Mouse (Mus musculus): ENCODE measurements at regions not wholly inside any gene's neighbourhood (a gene's known extent, or its start where the extent isn't known, plus 50 kb on each side); places are given as distances from the start of the nearest gene placed in this dataset.
A peak's percentile ranks its signal among the peaks of the same experiment; 100 is the strongest.

DNA sequence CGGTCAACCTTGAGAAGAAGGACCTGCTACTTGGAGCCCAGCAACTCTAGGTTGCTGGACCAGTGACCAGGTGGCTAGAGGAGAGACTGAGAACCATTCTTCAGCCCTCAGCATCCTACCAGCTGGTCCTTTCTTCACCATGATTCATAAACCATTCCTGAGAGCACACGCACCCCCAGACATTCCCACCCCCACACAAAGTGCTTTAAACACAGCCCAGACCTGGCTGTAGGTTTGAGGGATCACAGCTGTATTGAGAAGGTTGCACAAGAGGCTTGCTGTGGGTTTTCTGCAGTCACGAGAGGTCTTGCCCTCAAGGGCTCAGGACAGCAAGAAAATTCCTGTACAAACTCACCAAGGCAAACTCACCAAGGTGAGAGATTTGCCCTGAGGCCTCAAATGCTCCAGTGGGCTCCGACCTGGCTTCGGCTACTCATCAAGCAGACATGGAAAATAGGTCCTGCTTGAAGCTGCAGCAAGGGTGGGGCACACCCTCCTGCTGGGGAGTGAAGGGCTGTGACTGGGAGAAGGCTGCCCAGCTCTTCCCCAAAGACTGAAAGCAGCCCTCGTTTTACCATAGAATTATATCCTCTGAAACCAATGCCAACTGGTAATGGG, 161.9 kb upstream of the Lnx1 start:
- Histone ChIP-seq H3K4me3 (ENCODE audit: insufficient read depth, low read depth, low read length) (no peak overlapping the region), H3K36me3 (ENCODE audit: control insufficient read depth, insufficient read depth, low read length) (no peaks in the 10 kb centered on the region), H3K27me3 (replicated peaks; ENCODE audit: control insufficient read depth, insufficient read depth, low read length) (no peaks in the 10 kb centered on the region), H3K4me1 (ENCODE audit: control insufficient read depth, insufficient read depth, low read length) (no peaks in the 10 kb centered on the region), H3K27ac (ENCODE audit: insufficient read depth, low read depth, low read length) (no peak overlapping the region)
- WGBS: 58% methylated on average over 6 of the region's 6 CpGs
- DNase-seq: peak; percentile 46
- TF ChIP-seq CTCF (conservative IDR thresholded peaks at IDR 0.05; ENCODE audit: insufficient read depth, insufficient read length, low read depth, low read length) (no peak), POLR2A (IDR thresholded peaks at IDR 0.05; ENCODE audit: low read depth, low read length) (no peak)

GRCm38 (mm10) chr5:74861297-74861696, 158.6 kb upstream of the Lnx1 start:
- Histone ChIP-seq H3K27me3 (replicated peaks; ENCODE audit: control insufficient read depth, insufficient read depth, low read length) (no peaks in the 10 kb centered on the region), H3K27ac (ENCODE audit: insufficient read depth, low read depth, low read length) (no peak overlapping the region), H3K4me3 (ENCODE audit: insufficient read depth, low read depth, low read length) (no peak overlapping the region), H3K36me3 (ENCODE audit: control insufficient read depth, insufficient read depth, low read length) (no peaks in the 10 kb centered on the region), H3K4me1 (ENCODE audit: control insufficient read depth, insufficient read depth, low read length) (no peaks in the 10 kb centered on the region)
- TF ChIP-seq CTCF (conservative IDR thresholded peaks at IDR 0.05; ENCODE audit: insufficient read depth, insufficient read length, low read depth, low read length) (no peak), POLR2A (IDR thresholded peaks at IDR 0.05; ENCODE audit: low read depth, low read length) (no peak)
- 50% methylated on average over 2 of the region's 2 CpGs for WGBS
- peak; percentile 25 for DNase-seq

- WGBS: 59% methylated on average over 5 of the region's 5 CpGs
- Histone ChIP-seq H3K27me3 (replicated peaks; ENCODE audit: control insufficient read depth, insufficient read depth, low read length) (no peaks in the 10 kb centered on the region), H3K27ac (ENCODE audit: insufficient read depth, low read depth, low read length) (no peak overlapping the region), H3K36me3 (ENCODE audit: control insufficient read depth, insufficient read depth, low read length) (no peaks in the 10 kb centered on the region), H3K4me3 (ENCODE audit: insufficient read depth, low read depth, low read length) (no peak overlapping the region), H3K4me1 (ENCODE audit: control insufficient read depth, insufficient read depth, low read length) (no peaks in the 10 kb centered on the region)
- no peak for TF ChIP-seq POLR2A (IDR thresholded peaks at IDR 0.05; ENCODE audit: low read depth, low read length)
- no peak for TF ChIP-seq CTCF (conservative IDR thresholded peaks at IDR 0.05; ENCODE audit: insufficient read depth, insufficient read length, low read depth, low read length)
- DNase-seq: no peak
These were observed 155.1 kb upstream of the Lnx1 start for GRCm38 (mm10) chr5:74857861-74858260.

GRCm38 (mm10) chr5:74857161-74857560, 154.4 kb upstream of the Lnx1 start:
- WGBS: 86% methylated on average over 11 of the region's 11 CpGs
- TF ChIP-seq POLR2A (IDR thresholded peaks at IDR 0.05; ENCODE audit: low read depth, low read length) (no peak), CTCF (conservative IDR thresholded peaks at IDR 0.05; ENCODE audit: insufficient read depth, insufficient read length, low read depth, low read length) (no peak)
- no peak overlapping the region for H3K27ac ChIP-seq (ENCODE audit: insufficient read depth, low read depth, low read length)
- DNase-seq: no peak
- H3K36me3 ChIP-seq (ENCODE audit: control insufficient read depth, insufficient read depth, low read length): no peaks in the 10 kb centered on the region
- no peaks in the 10 kb centered on the region for H3K4me1 ChIP-seq (ENCODE audit: control insufficient read depth, insufficient read depth, low read length)
- no peaks in the 10 kb centered on the region for H3K27me3 ChIP-seq (replicated peaks; ENCODE audit: control insufficient read depth, insufficient read depth, low read length)
- H3K4me3 ChIP-seq (ENCODE audit: insufficient read depth, low read depth, low read length): no peak overlapping the region

DNA sequence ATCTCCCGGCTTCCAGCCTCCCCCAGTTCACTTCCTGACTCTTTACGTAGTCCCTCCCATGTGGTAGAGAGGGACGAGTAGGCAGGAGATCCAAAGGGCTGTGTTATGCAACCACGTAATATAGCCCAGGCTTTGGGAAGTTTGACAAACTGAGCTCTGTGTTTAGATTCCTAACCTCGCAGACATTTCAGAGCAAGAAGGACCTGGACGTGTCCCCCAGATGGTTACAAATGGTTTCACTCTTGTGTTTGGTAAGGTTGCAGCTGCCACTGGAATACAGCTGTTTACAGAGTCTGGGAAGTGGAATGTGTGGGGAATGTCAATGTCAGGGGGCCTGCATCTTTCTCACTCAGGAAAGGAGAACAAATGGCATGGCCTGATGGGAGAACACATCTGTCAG, 145.1 kb upstream of the Lnx1 start:
- no peak for DNase-seq
- TF ChIP-seq CTCF (conservative IDR thresholded peaks at IDR 0.05; ENCODE audit: insufficient read depth, insufficient read length, low read depth, low read length) (no peak), POLR2A (IDR thresholded peaks at IDR 0.05; ENCODE audit: low read depth, low read length) (no peak)
- Histone ChIP-seq H3K27me3 (replicated peaks; ENCODE audit: control insufficient read depth, insufficient read depth, low read length) (no peaks in the 10 kb centered on the region), H3K36me3 (ENCODE audit: control insufficient read depth, insufficient read depth, low read length) (no peaks in the 10 kb centered on the region), H3K4me1 (ENCODE audit: control insufficient read depth, insufficient read depth, low read length) (no peaks in the 10 kb centered on the region), H3K4me3 (ENCODE audit: insufficient read depth, low read depth, low read length) (no peak overlapping the region), H3K27ac (ENCODE audit: insufficient read depth, low read depth, low read length) (no peak overlapping the region)
- WGBS: 63% methylated on average over 6 of the region's 6 CpGs

DNA sequence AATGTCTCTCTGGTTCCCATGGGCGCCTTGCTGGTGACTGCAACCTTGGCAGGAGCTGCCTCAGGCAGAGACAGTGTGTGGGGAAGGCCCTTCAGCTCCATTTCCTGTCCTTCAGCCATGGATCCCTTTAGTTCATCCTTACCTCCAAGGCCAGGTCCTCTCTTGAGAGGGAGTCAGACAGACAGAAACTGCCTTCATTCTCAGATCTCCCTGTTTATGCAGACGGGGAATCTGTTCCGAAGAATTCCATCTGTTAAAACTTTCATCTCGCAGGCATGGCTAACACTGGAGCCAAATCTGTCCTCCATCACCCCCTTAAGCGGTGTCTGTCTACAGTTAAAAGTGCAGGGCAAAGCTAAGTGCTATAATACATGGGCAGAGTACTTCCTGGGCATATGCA, 144.0 kb upstream of the Lnx1 start:
- WGBS: 82% methylated on average over 5 of the region's 5 CpGs

GRCm38 (mm10) chr5:74834401-74834800, 131.7 kb upstream of the Lnx1 start:
- no peak for DNase-seq
- H3K27me3 ChIP-seq (replicated peaks; ENCODE audit: control insufficient read depth, insufficient read depth, low read length): no peaks in the 10 kb centered on the region
- H3K4me1 ChIP-seq (ENCODE audit: control insufficient read depth, insufficient read depth, low read length): no peaks in the 10 kb centered on the region
- H3K27ac ChIP-seq (ENCODE audit: insufficient read depth, low read depth, low read length): no peak overlapping the region
- H3K36me3 ChIP-seq (ENCODE audit: control insufficient read depth, insufficient read depth, low read length): no peaks in the 10 kb centered on the region
- WGBS: 86% methylated on average over 2 of the region's 2 CpGs
- no peak for TF ChIP-seq POLR2A (IDR thresholded peaks at IDR 0.05; ENCODE audit: low read depth, low read length)
- no peak for TF ChIP-seq CTCF (conservative IDR thresholded peaks at IDR 0.05; ENCODE audit: insufficient read depth, insufficient read length, low read depth, low read length)
- no peak overlapping the region for H3K4me3 ChIP-seq (ENCODE audit: insufficient read depth, low read depth, low read length)

More for the DNA sequence above, 144.0 kb upstream of the Lnx1 start:
- no peak for DNase-seq
- TF ChIP-seq POLR2A (IDR thresholded peaks at IDR 0.05; ENCODE audit: low read depth, low read length): no peak
- TF ChIP-seq CTCF (conservative IDR thresholded peaks at IDR 0.05; ENCODE audit: insufficient read depth, insufficient read length, low read depth, low read length): no peak
- Histone ChIP-seq H3K27ac (ENCODE audit: insufficient read depth, low read depth, low read length) (no peak overlapping the region), H3K36me3 (ENCODE audit: control insufficient read depth, insufficient read depth, low read length) (no peaks in the 10 kb centered on the region), H3K27me3 (replicated peaks; ENCODE audit: control insufficient read depth, insufficient read depth, low read length) (no peaks in the 10 kb centered on the region), H3K4me1 (ENCODE audit: control insufficient read depth, insufficient read depth, low read length) (no peaks in the 10 kb centered on the region), H3K4me3 (ENCODE audit: insufficient read depth, low read depth, low read length) (no peak overlapping the region)

Measured in kidney, adult 2 months (tissue).